Mouse (Mus musculus) Patski (cell line): ENCODE measurements at regions not wholly inside any gene's neighbourhood (a gene's known extent, or its start where the extent isn't known, plus 50 kb on each side); places are given as distances from the start of the nearest gene placed in this dataset.

Source experiments
- ATAC-seq: fragments of 100-300 bp; one replicate; pipeline ENCODE4 v1.8.0; 2021
- CTCF ChIA-PET: fragments of 350-600 bp; sonication (Branson Sonifier 250); formaldehyde crosslinking; loops from one replicate; lab custom pipeline; 2022; ENCODE audit warnings: inconsistent platforms; lab: Charles Lee
- POLR2A ChIA-PET: fragments of 350-600 bp; sonication (Branson Sonifier 250); formaldehyde crosslinking; loops from one replicate; lab custom pipeline; 2022; ENCODE audit warnings: antibody characterized with exemption, inconsistent platforms; lab: Charles Lee
- DNase-seq: peaks from one replicate; pipeline ENCODE4 v3.0.0-alpha.2; 2011; ENCODE audit warnings: low read depth, low spot score
- H3K27me3 ChIP-seq: fragments of 371-371 bp; one replicate; pipeline ENCODE4 v1.5.1; 2021
- CTCF ChIP-seq: fragments of 100-300 bp; IDR thresholded peaks from one replicate; pipeline ENCODE4 v1.5.1; 2021
- in situ Hi-C: fragments of 300-500 bp; cut with MboI; formaldehyde crosslinking; loops from 3 replicates; pipeline ENCODE4 v1.11.1; 2018; ENCODE audit warnings: low pct_unique_long_range_greater_than_20kb, mixed read lengths

- ChIA-PET CTCF (no interaction called here), POLR2A (no interaction called here)
- ATAC-seq (no peak), DNase-seq (no peak)
- H3K27me3 ChIP-seq: no peaks in the 10 kb centered on the region
- no peak for TF ChIP-seq CTCF
- in situ Hi-C loops: no loop called here
Observed at GRCm38 (mm10) chr7:136559536-136559935, 334.9 kb upstream of the Mgmt start.

- POLR2A ChIA-PET: interaction anchor here (0.8 kb wide), 1 partner anchor 590 kb away, joined by 4 read pairs; no protein-coding TSS in a partner anchor
Observed at GRCm38 (mm10) chr7:136570911-136571310, 323.5 kb upstream of the Mgmt start.

DNA sequence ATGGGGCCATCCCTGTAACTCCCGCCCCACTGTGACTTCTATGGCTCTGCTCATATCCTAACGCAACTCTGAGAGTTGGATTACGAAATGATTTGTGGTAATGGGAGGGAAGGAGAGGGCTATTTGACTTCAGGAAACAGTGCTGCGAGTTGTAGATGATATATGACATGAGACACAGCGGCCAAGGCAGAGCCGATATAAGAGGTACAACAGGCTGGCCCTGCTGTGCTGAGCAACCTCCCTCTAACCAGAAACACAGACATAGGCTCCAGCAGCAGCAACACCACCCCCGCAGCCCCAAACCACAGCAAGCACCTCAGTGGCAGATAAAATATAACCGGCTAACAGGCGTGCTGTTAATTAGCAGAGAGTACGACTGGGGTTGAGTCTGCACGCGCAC is 312.5 kb upstream of the Mgmt start:
- ATAC-seq: no peak
- TF ChIP-seq CTCF: no peak
- DNase-seq: no peak
- in situ Hi-C loops: no loop called here
- ChIA-PET POLR2A (no interaction called here), CTCF (no interaction called here)
- no peaks in the 10 kb centered on the region for H3K27me3 ChIP-seq

More at GRCm38 (mm10) chr7:136570911-136571310, 323.5 kb upstream of the Mgmt start:
- DNase-seq: no peak
- TF ChIP-seq CTCF: no peak
- no peak for ATAC-seq
- no peaks in the 10 kb centered on the region for H3K27me3 ChIP-seq
- in situ Hi-C loops: no loop called here
- CTCF ChIA-PET: no interaction called here

GRCm38 (mm10) chr7:136584361-136584760 is 310.1 kb upstream of the Mgmt start:
- ChIA-PET CTCF (no interaction called here), POLR2A (no interaction called here)
- no peaks in the 10 kb centered on the region for H3K27me3 ChIP-seq
- ATAC-seq: no peak
- no peak for TF ChIP-seq CTCF
- in situ Hi-C loops: no loop called here
- DNase-seq: no peak

DNA sequence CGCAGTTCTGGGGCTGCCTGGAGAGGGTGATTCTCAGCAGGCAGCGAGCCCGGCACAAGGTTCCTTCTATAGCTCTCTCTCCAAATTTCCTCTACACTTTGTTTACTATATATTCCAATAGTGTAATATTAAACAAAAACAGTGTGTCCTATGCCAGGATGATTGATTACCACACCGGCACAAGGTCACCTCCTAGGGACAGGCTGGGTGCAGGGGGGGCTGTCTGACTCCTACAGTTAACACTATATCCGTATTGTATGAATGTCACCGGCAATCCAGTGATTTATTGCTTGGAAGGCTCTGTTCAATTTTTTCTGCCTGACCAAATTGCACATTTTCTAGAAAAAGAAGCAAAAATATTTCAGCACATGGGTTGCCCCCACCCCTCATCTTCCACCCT is 305.9 kb upstream of the Mgmt start:
- H3K27me3 ChIP-seq: no peaks in the 10 kb centered on the region
- ChIA-PET POLR2A (no interaction called here), CTCF (no interaction called here)
- DNase-seq (no peak), ATAC-seq (no peak)
- TF ChIP-seq CTCF: no peak
- in situ Hi-C loops: no loop called here

GRCm38 (mm10) chr7:136590947-136591346 is 303.5 kb upstream of the Mgmt start:
- ChIA-PET CTCF (no interaction called here), POLR2A (no interaction called here)
- TF ChIP-seq CTCF: peak; percentile 16
- no peak for DNase-seq
- in situ Hi-C loops: no loop called here
- ATAC-seq: no peak
- H3K27me3 ChIP-seq: no peaks in the 10 kb centered on the region

DNA sequence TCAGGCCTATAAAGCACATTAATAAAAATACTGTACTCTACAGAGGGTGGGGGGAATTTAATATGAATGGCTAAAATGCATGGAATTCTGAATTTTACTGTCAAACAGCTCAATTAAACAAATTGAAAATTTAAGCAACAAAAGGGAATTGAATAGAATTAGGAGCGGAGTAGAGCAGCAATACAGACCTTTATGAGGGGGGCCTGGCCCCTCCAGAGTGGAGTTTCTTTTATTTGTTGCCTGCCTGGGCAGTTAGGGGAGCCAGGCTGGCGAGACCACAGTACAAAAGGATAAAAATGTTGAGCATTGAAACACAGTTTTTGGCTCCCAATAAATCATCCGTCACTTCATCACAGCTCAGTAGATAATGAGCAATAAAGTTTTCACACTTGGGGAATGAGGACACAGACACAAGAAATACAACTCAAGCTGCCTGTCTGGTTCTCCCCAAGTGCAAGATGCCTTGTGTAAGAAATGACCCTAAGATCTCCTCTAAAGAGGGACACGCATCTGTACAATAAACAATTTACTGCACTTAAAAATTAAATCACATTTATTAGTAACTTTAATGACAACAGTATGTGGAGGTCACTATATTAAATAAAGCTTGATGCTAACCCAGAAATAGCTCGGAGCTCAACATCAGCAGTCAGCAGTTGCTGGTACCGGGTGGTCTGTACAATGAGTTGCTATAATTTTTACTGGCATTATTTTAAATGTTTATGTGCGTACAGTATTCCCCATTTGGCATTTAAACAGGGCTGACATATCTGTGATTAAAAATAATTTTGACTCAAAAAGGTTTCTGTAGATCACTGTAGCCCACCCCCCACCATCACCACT is 286.9 kb upstream of the Mgmt start:
- no peak for TF ChIP-seq CTCF
- H3K27me3 ChIP-seq: peaks cover 3% of the 10 kb centered on the region
- ChIA-PET CTCF (no interaction called here), POLR2A (no interaction called here)
- no peak for DNase-seq
- in situ Hi-C loops: no loop called here
- no peak for ATAC-seq

DNA sequence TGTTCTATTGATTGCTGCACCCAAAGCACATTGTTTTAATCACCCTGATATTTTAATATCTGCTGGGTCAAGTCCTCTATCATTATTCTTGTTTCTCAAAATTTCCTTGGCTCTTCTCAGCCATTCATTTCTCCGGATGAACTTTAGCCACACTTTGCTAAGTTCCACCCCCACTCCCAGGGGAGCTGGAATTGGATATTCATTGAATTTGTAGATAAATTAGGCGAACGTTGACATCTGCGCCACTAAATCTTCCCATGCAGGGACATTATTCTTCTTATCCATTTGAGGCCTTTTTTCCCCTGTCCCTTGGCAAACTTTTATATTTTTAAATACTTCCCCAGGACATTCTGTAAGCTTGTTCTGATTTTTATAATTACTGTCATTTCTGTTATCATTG is 280.9 kb upstream of the Mgmt start:
- in situ Hi-C loops: no loop called here
- CTCF ChIA-PET: interaction anchor here (1.4 kb wide), 1 partner anchor 20 kb away, joined by 3 read pairs; no protein-coding TSS in a partner anchor
- no peak for TF ChIP-seq CTCF
- H3K27me3 ChIP-seq: peaks cover 3% of the 10 kb centered on the region
- ATAC-seq (no peak), DNase-seq (no peak)
- POLR2A ChIA-PET: no interaction called here

DNA sequence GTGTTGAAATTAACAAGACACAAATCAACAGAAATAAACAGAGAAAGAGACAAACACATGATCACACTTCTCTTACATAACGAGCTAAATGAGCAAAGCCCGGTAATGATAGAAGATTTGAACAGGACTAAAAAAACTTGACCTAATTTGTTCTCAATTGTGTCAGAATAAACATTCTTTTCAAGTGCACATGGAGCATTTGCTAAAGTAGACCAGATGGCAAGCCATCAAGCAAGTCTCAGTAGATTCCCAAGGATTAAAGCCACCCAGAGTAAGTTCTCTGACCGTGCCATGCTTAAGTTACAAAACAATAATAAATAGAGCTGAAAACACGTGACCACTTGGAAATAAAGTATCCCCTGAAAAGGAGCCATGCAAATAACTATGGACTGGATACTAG is 269.9 kb upstream of the Mgmt start:
- CTCF ChIA-PET: no interaction called here
- H3K27me3 ChIP-seq: no peaks in the 10 kb centered on the region
- POLR2A ChIA-PET: no interaction called here
- TF ChIP-seq CTCF: no peak
- ATAC-seq: no peak
- no peak for DNase-seq
- in situ Hi-C loops: no loop called here

- no peak for DNase-seq
- in situ Hi-C loops: no loop called here
- POLR2A ChIA-PET: no interaction called here
- no peak for TF ChIP-seq CTCF
- no peaks in the 10 kb centered on the region for H3K27me3 ChIP-seq
- CTCF ChIA-PET: no interaction called here
- ATAC-seq: no peak
Observed at GRCm38 (mm10) chr7:136631089-136631488, 263.3 kb upstream of the Mgmt start.

DNA sequence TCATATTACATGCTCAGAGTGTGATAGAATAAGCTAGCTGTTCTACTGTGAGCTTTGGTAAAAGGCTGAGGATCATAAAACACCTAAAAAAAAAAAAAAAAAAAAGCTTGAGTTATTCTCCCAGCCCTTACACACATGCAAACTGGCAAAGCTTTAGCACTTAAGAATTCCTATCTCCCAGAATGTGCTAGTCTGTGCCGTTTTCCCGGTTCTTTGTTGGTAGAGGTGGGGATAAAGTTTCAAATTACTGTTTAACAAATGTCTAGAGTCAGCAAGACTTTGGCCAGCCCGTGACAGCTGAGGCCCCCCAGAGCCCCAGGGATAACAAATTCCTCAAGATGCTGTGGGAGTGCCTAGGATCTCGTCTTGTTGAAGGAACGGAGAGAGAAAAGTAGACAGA is 254.3 kb upstream of the Mgmt start:
- ATAC-seq: no peak
- no peak for TF ChIP-seq CTCF
- POLR2A ChIA-PET: no interaction called here
- no peak for DNase-seq
- in situ Hi-C loops: no loop called here
- H3K27me3 ChIP-seq: no peaks in the 10 kb centered on the region
- CTCF ChIA-PET: no interaction called here

GRCm38 (mm10) chr7:136640771-136641170 is 253.6 kb upstream of the Mgmt start:
- CTCF ChIA-PET: no interaction called here
- POLR2A ChIA-PET: no interaction called here
- no peak for TF ChIP-seq CTCF
- no peak for DNase-seq
- no peaks in the 10 kb centered on the region for H3K27me3 ChIP-seq
- in situ Hi-C loops: no loop called here
- no peak for ATAC-seq
